Mouse (Mus musculus): ENCODE measurements around the gene Agap1. TPM values are rescaled to one million over a fixed set of nuclear protein-coding genes. Genes with fewer than 3 reads are reported as not detected.

Agap1 gene
- polyA plus RNA-seq, 1 experiment from 2014 or later = 11.5 TPM

DNA sequence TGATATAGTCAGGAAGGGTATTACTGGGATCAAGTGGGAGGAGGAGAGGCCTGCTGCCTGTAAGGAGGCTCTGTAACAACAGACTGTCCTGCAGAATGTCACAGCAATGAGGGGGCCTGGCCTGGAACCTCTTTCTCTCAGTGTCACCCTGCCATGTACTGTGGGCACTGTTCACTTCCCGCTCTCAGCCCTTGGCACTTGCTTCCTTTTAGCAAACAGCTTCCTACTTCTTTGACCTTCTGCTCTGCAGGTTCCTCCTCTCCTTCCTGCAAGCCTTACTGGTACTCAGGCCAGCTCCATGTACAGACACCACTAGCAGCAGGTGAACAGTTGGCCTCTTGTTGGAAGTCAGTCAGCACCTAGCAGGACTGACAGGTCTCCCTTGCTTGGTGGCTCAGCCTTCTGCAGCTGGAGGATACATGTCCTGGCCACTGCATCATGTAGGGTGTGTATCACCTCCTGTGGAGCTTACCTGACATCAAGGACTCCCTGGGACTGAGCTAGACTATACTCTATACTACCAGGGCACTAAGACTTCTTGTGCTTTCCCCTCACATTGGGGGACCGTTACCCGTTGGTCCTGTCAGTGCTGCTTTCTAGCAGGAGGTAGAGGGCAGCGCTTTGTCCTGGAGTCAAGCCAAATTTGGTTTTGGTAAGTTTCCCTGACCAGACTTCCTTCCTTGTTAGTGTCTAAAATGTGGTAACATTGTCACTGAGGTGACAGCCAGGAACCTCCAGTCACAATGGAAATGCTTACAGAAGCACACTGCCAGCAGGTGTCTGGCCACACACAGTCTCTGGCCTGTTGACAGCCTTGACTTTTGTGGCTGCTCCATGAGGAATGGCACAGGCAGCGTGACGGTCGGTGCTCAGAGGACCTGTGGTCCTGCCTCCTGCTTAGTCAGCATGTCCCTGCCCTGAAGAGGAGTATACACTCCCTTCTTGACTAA lies 120.6 kb downstream of the Agap1 start:
- H3K4me1 ChIP-seq = peaks cover 30% of the 10 kb centered on the region
- no peaks in the 10 kb centered on the region for H3K9me3 ChIP-seq
- no peak overlapping the region for H3K4me3 ChIP-seq
- H3K4me2 ChIP-seq = no peak overlapping the region
- 45% methylated on average over 7 of the region's 7 CpGs for WGBS
- H3K27ac ChIP-seq = no peak overlapping the region
- ATAC-seq (ENCODE audit: borderline replicate concordance, extremely low read depth, low FRiP score, low TSS enrichment) = no peak
- no peaks in the 10 kb centered on the region for H3K27me3 ChIP-seq
- no peaks in the 10 kb centered on the region for H3K36me3 ChIP-seq
- no peak overlapping the region for H3K9ac ChIP-seq

DNA sequence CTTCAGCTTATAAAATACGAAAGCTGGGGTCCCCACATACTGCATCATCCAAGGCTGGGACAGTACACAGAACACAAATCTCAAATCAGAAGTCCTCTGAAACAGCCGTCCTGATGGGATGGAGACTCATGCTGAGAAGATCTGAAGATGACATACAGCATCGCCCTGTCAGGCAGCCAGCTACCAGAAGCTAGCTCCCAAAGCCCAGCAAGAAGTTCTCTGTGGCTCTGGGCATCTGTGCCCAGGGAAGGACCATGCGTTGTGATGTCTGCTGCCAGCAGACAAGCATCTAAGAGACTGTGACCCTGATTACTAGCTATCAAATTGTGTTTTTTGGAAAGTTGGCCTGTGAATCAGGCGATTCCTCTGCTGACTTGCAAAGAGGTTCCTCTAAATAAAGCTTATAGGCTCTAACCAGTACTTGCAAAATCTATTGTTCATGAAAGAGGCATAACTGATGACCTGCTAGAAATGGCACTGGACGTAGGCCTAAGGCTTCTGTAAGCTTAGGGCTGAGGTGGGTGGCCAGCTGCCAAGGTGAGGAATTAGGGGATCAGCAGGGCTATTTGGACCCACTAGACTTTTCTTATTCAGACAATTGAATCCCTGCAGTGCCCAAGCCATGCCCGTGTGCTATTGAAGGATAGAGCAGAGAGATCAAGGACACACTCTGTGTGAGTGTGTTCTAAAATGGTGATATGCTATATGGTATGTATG lies 121.7 kb downstream of the Agap1 start:
- Histone ChIP-seq H3K27me3 (peaks cover 11% of the 10 kb centered on the region; the same call in 1 of the 2 replicates), H3K9ac (no peak overlapping the region), H3K4me2 (0 out of 2 replicates have a peak overlapping the region, but pooled peaks have one; percentile 39), H3K4me3 (no peak overlapping the region), H3K27ac (peak overlapping the region; percentile 78), H3K4me1 (peaks cover 38% of the 10 kb centered on the region), H3K36me3 (no peaks in the 10 kb centered on the region), H3K9me3 (no peaks in the 10 kb centered on the region)
- WGBS = 57% methylated on average over 7 of the region's 7 CpGs
- no peak for ATAC-seq (ENCODE audit: borderline replicate concordance, extremely low read depth, low FRiP score, low TSS enrichment)

- 15% methylated on average over 4 of the region's 4 CpGs for WGBS
- peaks cover 44% of the 10 kb centered on the region for H3K4me1 ChIP-seq
- peak overlapping the region; percentile 39 for H3K4me2 ChIP-seq
- H3K36me3 ChIP-seq = no peaks in the 10 kb centered on the region
- no peak overlapping the region for H3K4me3 ChIP-seq
- peak; percentile 60 for ATAC-seq (ENCODE audit: borderline replicate concordance, extremely low read depth, low FRiP score, low TSS enrichment)
- H3K27me3 ChIP-seq = peaks cover 17% of the 10 kb centered on the region
- peak overlapping the region; percentile 78 for H3K27ac ChIP-seq
- no peaks in the 10 kb centered on the region for H3K9me3 ChIP-seq
- no peak overlapping the region for H3K9ac ChIP-seq
Measured at GRCm38 (mm10) chr1:89576985-89577384, 122.4 kb downstream of the Agap1 start.

- under 1% methylated on average over 130 of the region's 146 CpGs for WGBS
- H3K9ac ChIP-seq = peak overlapping the region; percentile 53
- H3K4me2 ChIP-seq = peak overlapping the region; percentile 99
- no peaks in the 10 kb centered on the region for H3K36me3 ChIP-seq
- peaks cover 38% of the 10 kb centered on the region for H3K4me1 ChIP-seq
- ATAC-seq (ENCODE audit: borderline replicate concordance, extremely low read depth, low FRiP score, low TSS enrichment) = peak; percentile 77; the same call in 1 of the 2 replicates
- peak overlapping the region; percentile 34; the same call in 1 of the 2 replicates for H3K27ac ChIP-seq
- peaks cover 21% of the 10 kb centered on the region for H3K27me3 ChIP-seq
- H3K4me3 ChIP-seq = peak overlapping the region; percentile 61
- H3K9me3 ChIP-seq = no peaks in the 10 kb centered on the region
Measured at GRCm38 (mm10) chr1:89580031-89580998, 125.7 kb downstream of the Agap1 start.

DNA sequence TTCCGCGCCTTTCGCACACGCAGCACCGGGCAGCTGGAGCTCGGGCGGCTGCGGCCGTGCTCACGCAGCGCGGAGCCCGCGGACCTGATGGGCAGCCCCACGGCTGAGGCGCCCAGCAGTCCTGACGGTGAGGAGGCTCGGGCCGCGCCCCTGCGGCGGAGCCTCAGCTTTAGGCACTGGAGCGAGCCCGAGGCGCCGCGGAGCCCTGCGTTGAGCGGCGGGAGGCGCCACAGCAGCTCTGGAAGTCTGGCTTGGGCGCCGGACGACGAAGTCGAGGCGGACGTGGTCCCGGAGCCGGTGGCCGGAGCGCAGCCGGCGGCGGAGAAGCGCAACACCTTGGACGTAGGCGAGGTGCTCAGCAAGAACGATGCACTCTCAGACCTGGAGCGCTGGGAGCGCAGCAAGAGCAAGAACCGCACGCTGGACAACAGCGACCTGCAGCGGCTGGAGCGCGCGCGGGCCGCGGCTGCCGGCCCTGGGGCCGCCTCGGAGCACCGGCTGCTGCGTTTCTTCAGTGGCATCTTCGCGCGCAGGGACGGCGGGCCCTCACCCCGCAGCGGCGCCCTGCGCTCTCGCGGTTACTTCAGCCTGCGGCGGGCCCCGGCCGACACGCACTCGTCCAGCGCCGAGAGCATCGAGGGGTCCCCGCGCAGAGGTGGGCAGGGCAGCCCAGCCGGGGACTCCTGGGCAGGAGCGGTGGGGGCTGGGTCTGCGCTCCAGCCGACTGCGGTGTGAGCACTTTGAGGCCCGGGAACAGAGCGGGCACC lies 126.6 kb downstream of the Agap1 start:
- under 1% methylated on average over 95 of the region's 95 CpGs for WGBS
- Histone ChIP-seq H3K4me1 (peaks cover 29% of the 10 kb centered on the region), H3K9me3 (no peaks in the 10 kb centered on the region), H3K27me3 (peaks cover 21% of the 10 kb centered on the region), H3K36me3 (no peaks in the 10 kb centered on the region), H3K9ac (peak overlapping the region; percentile 53), H3K4me3 (peak overlapping the region; percentile 61), H3K27ac (no peak overlapping the region), H3K4me2 (peak overlapping the region; percentile 99)
- ATAC-seq (ENCODE audit: borderline replicate concordance, extremely low read depth, low FRiP score, low TSS enrichment) = peak; percentile 37; the same call in 1 of the 2 replicates

DNA sequence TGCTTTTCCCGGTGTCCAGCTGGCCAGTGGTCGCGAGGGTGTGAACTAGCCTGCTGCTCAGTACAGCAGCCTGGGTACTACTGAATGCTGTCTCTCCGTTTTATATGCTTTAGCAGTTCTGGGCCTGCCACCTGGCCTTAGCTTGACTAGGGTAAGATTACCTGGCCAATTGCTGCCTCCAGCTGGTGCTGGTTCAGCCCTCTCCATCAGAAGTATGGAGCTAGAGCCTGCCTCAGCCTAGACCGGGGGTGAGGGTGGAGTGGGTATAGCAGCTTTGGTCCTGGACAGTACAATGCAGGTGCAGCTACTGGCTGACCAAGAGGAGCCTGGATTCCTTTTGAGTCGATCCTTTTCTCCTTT lies 127.1 kb downstream of the Agap1 start:
- Histone ChIP-seq H3K9ac (no peak overlapping the region), H3K9me3 (no peaks in the 10 kb centered on the region), H3K4me1 (peaks cover 23% of the 10 kb centered on the region), H3K4me3 (peak overlapping the region; percentile 61), H3K27ac (no peak overlapping the region), H3K36me3 (no peaks in the 10 kb centered on the region), H3K4me2 (peak overlapping the region; percentile 99), H3K27me3 (peaks cover 21% of the 10 kb centered on the region)
- ATAC-seq (ENCODE audit: borderline replicate concordance, extremely low read depth, low FRiP score, low TSS enrichment) = no peak
- 23% methylated on average over 6 of the region's 6 CpGs for WGBS

DNA sequence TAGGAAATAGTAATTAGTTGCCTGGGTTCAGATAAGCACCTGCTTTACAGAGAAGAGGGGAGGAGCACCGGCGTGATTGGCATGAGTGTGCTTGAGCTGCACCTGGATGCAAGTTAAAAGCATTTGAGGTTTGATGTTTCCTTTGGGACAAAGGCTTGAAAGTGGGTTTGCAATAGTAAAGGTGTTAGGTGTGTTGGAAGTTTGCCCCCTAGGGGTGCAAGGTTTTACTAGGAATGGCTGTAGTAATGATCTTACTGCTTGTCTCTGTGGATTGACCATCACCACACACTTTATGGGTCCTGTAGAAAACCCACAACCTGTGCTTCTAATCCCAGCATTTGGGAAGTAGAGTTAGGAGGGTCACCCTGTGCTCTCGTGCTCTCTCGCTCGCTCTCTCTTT lies 128.8 kb downstream of the Agap1 start:
- H3K27me3 ChIP-seq = peaks cover 21% of the 10 kb centered on the region
- no peaks in the 10 kb centered on the region for H3K9me3 ChIP-seq
- H3K36me3 ChIP-seq = no peaks in the 10 kb centered on the region
- peaks cover 20% of the 10 kb centered on the region for H3K4me1 ChIP-seq
- H3K9ac ChIP-seq = no peak overlapping the region
- ATAC-seq (ENCODE audit: borderline replicate concordance, extremely low read depth, low FRiP score, low TSS enrichment) = no peak
- H3K4me2 ChIP-seq = no peak overlapping the region
- H3K4me3 ChIP-seq = no peak overlapping the region
- no peak overlapping the region for H3K27ac ChIP-seq
- WGBS = 79% methylated on average over 5 of the region's 5 CpGs

- no peak overlapping the region for H3K4me3 ChIP-seq
- peaks cover 3% of the 10 kb centered on the region for H3K27me3 ChIP-seq
- no peak overlapping the region for H3K9ac ChIP-seq
- WGBS = 51% methylated on average over 14 of the region's 14 CpGs
- no peak for ATAC-seq (ENCODE audit: borderline replicate concordance, extremely low read depth, low FRiP score, low TSS enrichment)
- no peaks in the 10 kb centered on the region for H3K9me3 ChIP-seq
- H3K4me1 ChIP-seq = peaks cover under 1% of the 10 kb centered on the region; the same call in 1 of the 2 replicates
- no peak overlapping the region for H3K4me2 ChIP-seq
- peaks cover 4% of the 10 kb centered on the region; the same call in 1 of the 2 replicates for H3K36me3 ChIP-seq
- H3K27ac ChIP-seq = no peak overlapping the region
Measured at GRCm38 (mm10) chr1:89586991-89587683, 132.5 kb downstream of the Agap1 start.

- Histone ChIP-seq H3K9ac (no peak overlapping the region), H3K4me1 (no peaks in the 10 kb centered on the region), H3K27me3 (no peaks in the 10 kb centered on the region), H3K4me3 (no peak overlapping the region), H3K27ac (no peak overlapping the region), H3K36me3 (peaks cover 4% of the 10 kb centered on the region; the same call in 1 of the 2 replicates), H3K9me3 (no peaks in the 10 kb centered on the region), H3K4me2 (no peak overlapping the region)
- no peak for ATAC-seq (ENCODE audit: borderline replicate concordance, extremely low read depth, low FRiP score, low TSS enrichment)
- 68% methylated on average over 4 of the region's 4 CpGs for WGBS
Measured at GRCm38 (mm10) chr1:89588154-89588553, 133.5 kb downstream of the Agap1 start.

GRCm38 (mm10) chr1:89590994-89591393 lies 136.4 kb downstream of the Agap1 start:
- Histone ChIP-seq H3K27ac (no peak overlapping the region), H3K9me3 (no peaks in the 10 kb centered on the region), H3K36me3 (peaks cover 4% of the 10 kb centered on the region; the same call in 1 of the 2 replicates), H3K4me2 (no peak overlapping the region), H3K4me1 (peaks cover 8% of the 10 kb centered on the region), H3K4me3 (no peak overlapping the region), H3K27me3 (no peaks in the 10 kb centered on the region), H3K9ac (no peak overlapping the region)
- WGBS = 90% methylated on average over 7 of the region's 7 CpGs
- ATAC-seq (ENCODE audit: borderline replicate concordance, extremely low read depth, low FRiP score, low TSS enrichment) = no peak

Data from lung, embryonic 15.5 days (tissue).